Mouse (Mus musculus): ENCODE data around the gene Cyp27a1. TPM values are rescaled to one million over a fixed set of nuclear protein-coding genes. Genes with fewer than 3 reads are reported as not detected.

The Cyp27a1 gene
- total RNA-seq, 1 experiment: 1.1 TPM

- Histone ChIP-seq H3K9ac (ENCODE audit: insufficient read depth, low read depth, low read length, poor library complexity, severe bottlenecking) (peak overlapping the region; percentile 23; the same call in 1 of the 2 replicates), H3K36me3 (ENCODE audit: control insufficient read depth, insufficient read depth, low read length, poor library complexity, severe bottlenecking) (no peaks in the 10 kb centered on the region), H3K9me3 (ENCODE audit: control insufficient read depth, insufficient read depth, low read depth, low read length) (no peaks in the 10 kb centered on the region), H3K27ac (ENCODE audit: insufficient read depth, low read depth, low read length, poor library complexity, severe bottlenecking) (no peak overlapping the region), H3K4me3 (ENCODE audit: insufficient read depth in 1 of 2, low read depth in 1 of 2, low read length in 2 of 2, poor library complexity in 1 of 2, severe bottlenecking in 1 of 2) (peak overlapping the region; percentile 62 to 65), H3K4me1 (ENCODE audit: control insufficient read depth in 2 of 2, insufficient read depth in 2 of 2, low read length in 2 of 2, poor library complexity in 1 of 2) (peaks cover 3 to 13% of the 10 kb centered on the region in 2 experiments; a peak in 3 of 4 replicates)
- no peak for TF ChIP-seq CHD2 (IDR thresholded peaks at IDR 0.05; ENCODE audit: low read depth, low read length)
- no peak for TF ChIP-seq ZNF384 (IDR thresholded peaks at IDR 0.05; ENCODE audit: low read depth, low read length)
- no peak for TF ChIP-seq ZC3H11A (IDR thresholded peaks at IDR 0.05; ENCODE audit: borderline replicate concordance, low read depth, low read length)
- TF ChIP-seq HCFC1 (IDR thresholded peaks at IDR 0.05; ENCODE audit: borderline replicate concordance, insufficient read depth, low read length): no peak
- no peak for TF ChIP-seq MAFK (IDR thresholded peaks at IDR 0.05; ENCODE audit: insufficient read depth, low read depth, low read length)
- in situ Hi-C loops (cut with MboI; ENCODE audit: low sequenced_read_pairs in 2 of 2, unreplicated experiment in 2 of 2): loop anchor here (10.0 kb wide), 2 partner anchors 83 to 113 kb away; partner anchors contain the start of genes Cdk5r2 (in 1 of the 2) and Fev (in 1 of the 2)
- no peak for DNase-seq (ENCODE audit: low read depth, low spot score)
Measured at GRCm38 (mm10) chr1:74771931-74772620, 58.7 kb downstream of the Cyp27a1 start.

- H3K4me3 ChIP-seq (ENCODE audit: insufficient read depth in 1 of 2, low read depth in 1 of 2, low read length in 2 of 2, poor library complexity in 1 of 2, severe bottlenecking in 1 of 2): peak overlapping the region in 1 of 2 experiments; percentile 62; a peak in 1 of 4 replicates
- in situ Hi-C loops (cut with MboI; ENCODE audit: low sequenced_read_pairs in 2 of 2, unreplicated experiment in 2 of 2): loop anchor here (10.0 kb wide), 2 partner anchors 82 to 112 kb away; partner anchors contain the start of genes Cdk5r2 (in 1 of the 2) and Fev (in 1 of the 2)
Measured at GRCm38 (mm10) chr1:74773136-74773535, 59.8 kb downstream of the Cyp27a1 start.

GRCm38 (mm10) chr1:74774062-74774461, 60.7 kb downstream of the Cyp27a1 start:
- no peak overlapping the region for H3K9ac ChIP-seq (ENCODE audit: insufficient read depth, low read depth, low read length, poor library complexity, severe bottlenecking)
- H3K36me3 ChIP-seq (ENCODE audit: control insufficient read depth, insufficient read depth, low read length, poor library complexity, severe bottlenecking): no peaks in the 10 kb centered on the region
- DNase-seq (ENCODE audit: low read depth, low spot score): no peak
- H3K4me1 ChIP-seq (ENCODE audit: control insufficient read depth in 2 of 2, insufficient read depth in 2 of 2, low read length in 2 of 2, poor library complexity in 1 of 2): peaks cover 5 to 20% of the 10 kb centered on the region in 2 experiments; a peak in 3 of 4 replicates
- H3K9me3 ChIP-seq (ENCODE audit: control insufficient read depth, insufficient read depth, low read depth, low read length): no peaks in the 10 kb centered on the region
- H3K4me3 ChIP-seq (ENCODE audit: insufficient read depth in 1 of 2, low read depth in 1 of 2, low read length in 2 of 2, poor library complexity in 1 of 2, severe bottlenecking in 1 of 2): no peak overlapping the region
- TF ChIP-seq ZNF384 (IDR thresholded peaks at IDR 0.05; ENCODE audit: low read depth, low read length): no peak
- no peak for TF ChIP-seq MAFK (IDR thresholded peaks at IDR 0.05; ENCODE audit: insufficient read depth, low read depth, low read length)
- no peak for TF ChIP-seq CHD2 (IDR thresholded peaks at IDR 0.05; ENCODE audit: low read depth, low read length)
- TF ChIP-seq ZC3H11A (IDR thresholded peaks at IDR 0.05; ENCODE audit: borderline replicate concordance, low read depth, low read length): no peak
- no peak for TF ChIP-seq HCFC1 (IDR thresholded peaks at IDR 0.05; ENCODE audit: borderline replicate concordance, insufficient read depth, low read length)
- H3K27ac ChIP-seq (ENCODE audit: insufficient read depth, low read depth, low read length, poor library complexity, severe bottlenecking): no peak overlapping the region
- in situ Hi-C loops (cut with MboI; ENCODE audit: low sequenced_read_pairs in 2 of 2, unreplicated experiment in 2 of 2): loop anchor here (10.0 kb wide), 2 partner anchors 81 to 111 kb away; partner anchors contain the start of genes Cdk5r2 (in 1 of the 2) and Fev (in 1 of the 2)

More at GRCm38 (mm10) chr1:74773136-74773535, 59.8 kb downstream of the Cyp27a1 start:
- no peaks in the 10 kb centered on the region for H3K9me3 ChIP-seq (ENCODE audit: control insufficient read depth, insufficient read depth, low read depth, low read length)
- DNase-seq (ENCODE audit: low read depth, low spot score): peak; percentile 69
- no peaks in the 10 kb centered on the region for H3K36me3 ChIP-seq (ENCODE audit: control insufficient read depth, insufficient read depth, low read length, poor library complexity, severe bottlenecking)
- no peak for TF ChIP-seq HCFC1 (IDR thresholded peaks at IDR 0.05; ENCODE audit: borderline replicate concordance, insufficient read depth, low read length)
- no peak for TF ChIP-seq MAFK (IDR thresholded peaks at IDR 0.05; ENCODE audit: insufficient read depth, low read depth, low read length)
- TF ChIP-seq ZNF384 (IDR thresholded peaks at IDR 0.05; ENCODE audit: low read depth, low read length): no peak
- TF ChIP-seq ZC3H11A (IDR thresholded peaks at IDR 0.05; ENCODE audit: borderline replicate concordance, low read depth, low read length): no peak
- no peak for TF ChIP-seq CHD2 (IDR thresholded peaks at IDR 0.05; ENCODE audit: low read depth, low read length)
- no peak overlapping the region for H3K27ac ChIP-seq (ENCODE audit: insufficient read depth, low read depth, low read length, poor library complexity, severe bottlenecking)
- H3K9ac ChIP-seq (ENCODE audit: insufficient read depth, low read depth, low read length, poor library complexity, severe bottlenecking): no peak overlapping the region
- peaks cover 3 to 15% of the 10 kb centered on the region in 2 experiments; a peak in 3 of 4 replicates for H3K4me1 ChIP-seq (ENCODE audit: control insufficient read depth in 2 of 2, insufficient read depth in 2 of 2, low read length in 2 of 2, poor library complexity in 1 of 2)

GRCm38 (mm10) chr1:74775816-74776215, 62.4 kb downstream of the Cyp27a1 start:
- Histone ChIP-seq H3K36me3 (ENCODE audit: control insufficient read depth, insufficient read depth, low read length, poor library complexity, severe bottlenecking) (no peaks in the 10 kb centered on the region), H3K4me1 (ENCODE audit: control insufficient read depth in 2 of 2, insufficient read depth in 2 of 2, low read length in 2 of 2, poor library complexity in 1 of 2) (peaks cover 11 to 25% of the 10 kb centered on the region in 2 experiments; a peak in 3 of 4 replicates), H3K9ac (ENCODE audit: insufficient read depth, low read depth, low read length, poor library complexity, severe bottlenecking) (no peak overlapping the region), H3K9me3 (ENCODE audit: control insufficient read depth, insufficient read depth, low read depth, low read length) (no peaks in the 10 kb centered on the region), H3K4me3 (ENCODE audit: insufficient read depth in 1 of 2, low read depth in 1 of 2, low read length in 2 of 2, poor library complexity in 1 of 2, severe bottlenecking in 1 of 2) (no peak overlapping the region), H3K27ac (ENCODE audit: insufficient read depth, low read depth, low read length, poor library complexity, severe bottlenecking) (no peak overlapping the region)
- TF ChIP-seq ZC3H11A (IDR thresholded peaks at IDR 0.05; ENCODE audit: borderline replicate concordance, low read depth, low read length) (no peak), ZNF384 (IDR thresholded peaks at IDR 0.05; ENCODE audit: low read depth, low read length) (0 out of 2 replicates have a peak, but pooled peaks have one; percentile 62)
- in situ Hi-C loops (cut with MboI; ENCODE audit: low sequenced_read_pairs in 2 of 2, unreplicated experiment in 2 of 2): loop anchor here (10.0 kb wide), 2 partner anchors 79 to 109 kb away; partner anchors contain the start of genes Cdk5r2 (in 1 of the 2) and Fev (in 1 of the 2)
- no peak for DNase-seq (ENCODE audit: low read depth, low spot score)

Measured in ES-E14 (cell line).